Comparison of ENCODE assay signal across 7 mouse cellular contexts in the genomic region with DNA sequence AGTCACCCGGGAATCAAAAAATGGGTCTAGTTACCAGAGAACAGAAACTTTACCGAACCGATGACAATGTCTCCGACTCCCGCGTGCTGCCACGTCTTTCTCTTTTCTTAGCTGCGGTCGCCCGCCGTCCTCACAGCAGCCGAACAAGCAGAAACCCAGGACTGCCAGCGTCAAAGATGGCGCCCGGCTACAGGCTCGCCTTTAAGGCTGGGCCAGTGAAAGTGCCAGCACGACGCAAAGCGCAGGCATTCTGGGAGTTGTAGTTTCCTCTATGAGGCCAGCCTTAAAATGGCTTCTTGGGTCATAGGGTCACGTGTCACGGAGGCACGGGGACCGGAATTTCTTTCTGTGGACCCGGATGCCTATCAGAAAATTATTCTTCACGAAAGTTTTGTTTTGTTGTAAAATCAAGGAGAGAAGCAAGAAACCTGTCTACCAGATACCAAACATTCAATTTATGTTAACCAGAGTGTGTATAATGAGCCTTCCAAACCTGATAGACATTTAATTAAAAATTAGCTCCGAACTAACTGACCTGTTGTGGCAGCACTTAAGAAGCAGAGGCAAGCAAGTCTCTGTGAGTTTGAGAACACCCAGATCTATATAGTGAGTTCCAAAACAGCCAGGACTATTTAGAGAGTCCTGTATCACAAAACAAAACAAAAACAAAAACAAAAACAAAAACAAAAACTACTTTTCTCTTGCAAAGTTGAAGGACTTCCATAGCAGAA. TPM values are rescaled to one million over a fixed set of nuclear protein-coding genes. Genes with fewer than 3 reads are reported as not detected.
DNase-seq lines count a peak whose midpoint lies in the region; ATAC-seq lines count a peak whose summit lies in the region.

A gene (minus strand): TSS at position 116 of the 731 bp plus-strand sequence.

- 3% methylated on average over 26 of the region's 26 CpGs for WGBS in embryonic facial prominence, embryonic 12.5 days
- 3% methylated on average over 26 of the region's 26 CpGs for WGBS in limb, embryonic 11.5 days
- WGBS in midbrain, embryonic 14.5 days = 3% methylated on average over 26 of the region's 26 CpGs

- H3K9me3 ChIP-seq in embryonic facial prominence, embryonic 12.5 days = no peaks in the 10 kb centered on the region
- H3K9me3 ChIP-seq in limb, embryonic 11.5 days (ENCODE audit: control insufficient read depth, low read length) = no peaks in the 10 kb centered on the region
- H3K9me3 ChIP-seq in midbrain, embryonic 14.5 days (ENCODE audit: control insufficient read depth, low read length) = no peaks in the 10 kb centered on the region

- H3K27me3 ChIP-seq in embryonic facial prominence, embryonic 12.5 days = no peaks in the 10 kb centered on the region
- no peaks in the 10 kb centered on the region for H3K27me3 ChIP-seq in limb, embryonic 11.5 days (ENCODE audit: control insufficient read depth, insufficient read depth, low read length)
- H3K27me3 ChIP-seq in midbrain, embryonic 14.5 days (ENCODE audit: control insufficient read depth, insufficient read depth, low read length) = no peaks in the 10 kb centered on the region

- peaks cover 33% of the 10 kb centered on the region for H3K4me1 ChIP-seq in embryonic facial prominence, embryonic 12.5 days
- peaks cover 15% of the 10 kb centered on the region; the same call in 1 of the 2 replicates for H3K4me1 ChIP-seq in limb, embryonic 11.5 days (ENCODE audit: control insufficient read depth, insufficient read depth, low read length)
- peaks cover 33% of the 10 kb centered on the region for H3K4me1 ChIP-seq in midbrain, embryonic 14.5 days (ENCODE audit: control insufficient read depth, insufficient read depth, low read length)

- peak; percentile 87 for DNase-seq in adrenal gland, postnatal 25 days
- peak; percentile 100 for DNase-seq in heart, adult 11 months
- DNase-seq in kidney, adult 18-20 months = peak; percentile 92
- peak; percentile 93 for DNase-seq in limb, embryonic 11.5 days (ENCODE audit: low spot score)
- DNase-seq in midbrain, embryonic 14.5 days = peak; percentile 99
- DNase-seq in spleen, adult 18-20 months = peak; percentile 82 to 83

- peak; percentile 97 for ATAC-seq in embryonic facial prominence, embryonic 12.5 days (ENCODE audit: insufficient number of reproducible peaks, insufficient read depth, low FRiP score, low TSS enrichment)
- peak; percentile 98 for ATAC-seq in limb, embryonic 11.5 days (ENCODE audit: insufficient number of reproducible peaks, low FRiP score, low TSS enrichment, low read depth)
- ATAC-seq in midbrain, embryonic 14.5 days (ENCODE audit: low FRiP score, low TSS enrichment) = peak; percentile 99

- peak within 1 kb of the TSS; percentile 89 for H3K4me2 ChIP-seq in embryonic facial prominence, embryonic 12.5 days (replicated peaks)
- peak within 1 kb of the TSS; percentile 84 for H3K4me2 ChIP-seq in limb, embryonic 11.5 days (ENCODE audit: low read depth, severe bottlenecking)
- peak within 1 kb of the TSS; percentile 63 for H3K4me2 ChIP-seq in midbrain, embryonic 14.5 days (ENCODE audit: low read length)

- peak within 1 kb of the TSS; percentile 79 for H3K4me3 ChIP-seq in embryonic facial prominence, embryonic 12.5 days
- peak within 1 kb of the TSS; percentile 84 for H3K4me3 ChIP-seq in limb, embryonic 11.5 days (ENCODE audit: low read depth, low read length)
- H3K4me3 ChIP-seq in midbrain, embryonic 14.5 days (replicated peaks; ENCODE audit: low read depth, low read length) = peak within 1 kb of the TSS; percentile 78

- peak within 1 kb of the TSS; percentile 90 for H3K27ac ChIP-seq in embryonic facial prominence, embryonic 12.5 days
- H3K27ac ChIP-seq in limb, embryonic 11.5 days (replicated peaks; ENCODE audit: low read depth, low read length) = peak within 1 kb of the TSS; percentile 81
- H3K27ac ChIP-seq in midbrain, embryonic 14.5 days (replicated peaks; ENCODE audit: low read depth, low read length) = peak within 1 kb of the TSS; percentile 92

- H3K9ac ChIP-seq in embryonic facial prominence, embryonic 12.5 days = peak within 1 kb of the TSS; percentile 88
- peak within 1 kb of the TSS; percentile 81 for H3K9ac ChIP-seq in limb, embryonic 11.5 days (ENCODE audit: low read length)
- peak within 1 kb of the TSS; percentile 78 for H3K9ac ChIP-seq in midbrain, embryonic 14.5 days (replicated peaks; ENCODE audit: low read length)

- peaks cover 24% of the 10 kb centered on the region for H3K36me3 ChIP-seq in embryonic facial prominence, embryonic 12.5 days
- H3K36me3 ChIP-seq in limb, embryonic 11.5 days (ENCODE audit: control insufficient read depth, insufficient read depth, low read length) = 0 out of 2 replicates have a peak, but pooled peaks cover 2% of the 10 kb centered on the region
- H3K36me3 ChIP-seq in midbrain, embryonic 14.5 days (ENCODE audit: control insufficient read depth, insufficient read depth, low read length) = peaks cover 26% of the 10 kb centered on the region

RNA-seq across cellular contexts. Expression of the gene that starts here (rescaled TPM):
- total RNA-seq in adrenal gland, postnatal 25 days (2021) = 26.0 and 30.4 TPM in 2 replicates
- 8.1 and 8.3 TPM in 2 replicates for polyA plus RNA-seq in embryonic facial prominence, embryonic 12.5 days (2016; fragmentation: Nextera tagmentation; extraction: Ambion mirVana)
- 9.3 and 9.8 TPM in 2 replicates for polyA plus RNA-seq in limb, embryonic 11.5 days (2014; fragmentation: Nextera tagmentation; extraction: Ambion mirVana)
- polyA plus RNA-seq in midbrain, embryonic 14.5 days (2014; fragmentation: Nextera tagmentation; extraction: Ambion mirVana) = 5.2 and 6.3 TPM in 2 replicates

Comparison
In these comparisons a context has a peak if more than half of its experiments do, and no peak if none do; other contexts are left out.
1. Peak in every context shown above with its lines: DNase-seq, ATAC-seq, H3K4me3 ChIP-seq and H3K27ac ChIP-seq.